Mouse (Mus musculus): ENCODE data around the gene Chrm3.

GRCm38 (mm10) chr13:10355796-10356195 lies 4.9 kb downstream of the Chrm3 start:
- TF ChIP-seq CTCF (IDR thresholded peaks at IDR 0.05; ENCODE audit: low read depth, low read length) (no peak), POLR2A (IDR thresholded peaks at IDR 0.05; ENCODE audit: insufficient read depth, low read length) (no peak), EP300 (IDR thresholded peaks at IDR 0.05; ENCODE audit: insufficient read depth, low read depth, low read length) (no peak)
